Mouse (Mus musculus) MEL (cell line): ENCODE results near the gene Cntd1. TPM values are rescaled to one million over a fixed set of nuclear protein-coding genes. Genes with fewer than 3 reads are reported as not detected.
A peak's percentile ranks its signal among the peaks of the same experiment; 100 is the strongest.

Experiments
- DNase-seq: peaks from one replicate; pipeline ENCODE4 v3.0.0; 2011; ENCODE audit warnings: low read depth, low spot score
- H3K27ac ChIP-seq: 2 replicates; pipeline ENCODE4 v1.5.1; 2012; ENCODE audit warnings: low read depth, mild to moderate bottlenecking, control low read depth, low read length, moderate library complexity; ENCODE audit not compliant: control insufficient read depth
- H3K27me3 ChIP-seq, 2 experiments: fragments of 150-350 bp in 1 of 2; sonication (generic) in 1 of 2; 2 replicates each; pipeline ENCODE4 v1.6.1; 2012; ENCODE audit warnings: low read length in 2 of 2, mild to moderate bottlenecking in 2 of 2, improper control_type of control experiment in 1 of 2, moderate library complexity in 1 of 2; ENCODE audit not compliant: insufficient read depth in 2 of 2, control insufficient read depth in 1 of 2
- H3K36me3 ChIP-seq, 2 experiments: 2 replicates each; pipeline ENCODE4 v1.6.1; 2012 to 2014; ENCODE audit warnings: low read length in 2 of 2, improper control_type of control experiment in 1 of 2, inconsistent platforms in 1 of 2, mild to moderate bottlenecking in 1 of 2; ENCODE audit not compliant: insufficient read depth in 2 of 2, control insufficient read depth in 1 of 2
- H3K4me1 ChIP-seq, 2 experiments: fragments of 150-350 bp in 1 of 2; sonication (generic) in 1 of 2; 2 replicates each; pipeline ENCODE4 v1.6.1; 2012; ENCODE audit warnings: low read length in 2 of 2, improper control_type of control experiment in 1 of 2, mild to moderate bottlenecking in 1 of 2; ENCODE audit not compliant: insufficient read depth in 2 of 2, control insufficient read depth in 1 of 2
- H3K4me3 ChIP-seq, 2 experiments: fragments of 150-350 bp in 1 of 2; sonication (generic) in 1 of 2; 2 replicates each; pipeline ENCODE4 v1.5.1; 2012; ENCODE audit warnings: low read depth in 2 of 2, low read length in 2 of 2, mild to moderate bottlenecking in 2 of 2, moderate library complexity in 2 of 2, control low read depth in 1 of 2, improper control_type of control experiment in 1 of 2; ENCODE audit not compliant: control insufficient read depth in 1 of 2, insufficient read depth in 1 of 2
- H3K79me2 ChIP-seq: 2 replicates; pipeline ENCODE4 v1.6.1; 2012; ENCODE audit warnings: mild to moderate bottlenecking, low read length, moderate library complexity; ENCODE audit not compliant: control insufficient read depth, poor library complexity, insufficient read depth
- H3K9ac ChIP-seq: 2 replicates; pipeline ENCODE4 v1.6.1; 2012; ENCODE audit warnings: low read depth, mild to moderate bottlenecking, control low read depth, low read length, moderate library complexity; ENCODE audit not compliant: control insufficient read depth, poor library complexity, severe bottlenecking
- H3K9me3 ChIP-seq: fragments of 150-350 bp; sonication (generic); replicated peaks from 2 replicates; pipeline ENCODE4 v1.6.1; 2012; ENCODE audit warnings: mild to moderate bottlenecking, low read length, improper control_type of control experiment, moderate library complexity; ENCODE audit not compliant: insufficient read depth
- CTCF ChIP-seq, 3 experiments: IDR thresholded peaks in 2 of 3; conservative IDR thresholded peaks in 1 of 3; 2 replicates each; pipeline ENCODE4 v1.5.1; 2011 to 2012; ENCODE audit warnings: low read length in 3 of 3, low read depth in 2 of 3, mild to moderate bottlenecking in 2 of 3, improper control_type of control experiment in 1 of 3, inconsistent platforms in 1 of 3, mixed read lengths in 1 of 3, moderate library complexity in 1 of 3; ENCODE audit not compliant: control insufficient read depth in 1 of 3, insufficient read depth in 1 of 3, poor library complexity in 1 of 3, severe bottlenecking in 1 of 3
- E2F4 ChIP-seq: IDR thresholded peaks from 2 replicates; pipeline ENCODE4 v1.6.1; 2011; ENCODE audit warnings: low read depth, low read length, improper control_type of control experiment, borderline replicate concordance
- ELF1 ChIP-seq: IDR thresholded peaks from 2 replicates; pipeline ENCODE4 v1.6.1; 2014; ENCODE audit warnings: low read depth, mild to moderate bottlenecking, inconsistent platforms, low read length, improper control_type of control experiment, moderate library complexity
- EP300 ChIP-seq, 2 experiments: IDR thresholded peaks; 2 replicates each; pipeline ENCODE4 v1.6.1; 2011; ENCODE audit warnings: improper control_type of control experiment in 2 of 2, low read length in 2 of 2, low read depth in 1 of 2, mild to moderate bottlenecking in 1 of 2
- GABPA ChIP-seq: IDR thresholded peaks from 2 replicates; pipeline ENCODE4 v1.6.1; 2012; ENCODE audit warnings: low read depth, mild to moderate bottlenecking, inconsistent platforms, low read length, improper control_type of control experiment, moderate library complexity
- GATA1 ChIP-seq: IDR thresholded peaks from 2 replicates; pipeline ENCODE4 v1.6.1; 2011; ENCODE audit warnings: low read depth, low read length, improper control_type of control experiment
- JUND ChIP-seq: IDR thresholded peaks from 2 replicates; pipeline ENCODE4 v1.6.1; 2011; ENCODE audit warnings: low read depth, mild to moderate bottlenecking, improper control_type of control experiment, low read length
- KAT2A ChIP-seq: conservative IDR thresholded peaks from 2 replicates; pipeline ENCODE4 v1.6.1; 2012; ENCODE audit warnings: low read depth, low read length, improper control_type of control experiment, inconsistent platforms
- MAFK ChIP-seq: IDR thresholded peaks from 2 replicates; pipeline ENCODE4 v1.6.1; 2011; ENCODE audit warnings: low read depth, mild to moderate bottlenecking, low read length, improper control_type of control experiment, borderline replicate concordance
- MAX ChIP-seq: IDR thresholded peaks from 2 replicates; pipeline ENCODE4 v1.6.1; 2011; ENCODE audit warnings: low read length, improper control_type of control experiment
- MAZ ChIP-seq: IDR thresholded peaks from 2 replicates; pipeline ENCODE4 v1.6.1; 2012; ENCODE audit warnings: low read depth, mild to moderate bottlenecking, inconsistent platforms, low read length, improper control_type of control experiment
- MEF2A ChIP-seq: IDR thresholded peaks from 2 replicates; pipeline ENCODE4 v1.6.1; 2014; ENCODE audit warnings: low read depth, mild to moderate bottlenecking, inconsistent platforms, low read length, improper control_type of control experiment; ENCODE audit not compliant: poor library complexity, insufficient replicate concordance, severe bottlenecking; ENCODE audit errors: extremely low read depth
- MXI1 ChIP-seq: IDR thresholded peaks from 2 replicates; pipeline ENCODE4 v1.6.1; 2011; ENCODE audit warnings: mild to moderate bottlenecking, low read depth, low read length, improper control_type of control experiment
- MYC ChIP-seq: IDR thresholded peaks from 2 replicates; pipeline ENCODE4 v1.6.1; 2011; ENCODE audit warnings: low read depth, mild to moderate bottlenecking, low read length, improper control_type of control experiment, moderate library complexity
- NRF1 ChIP-seq: IDR thresholded peaks from 2 replicates; pipeline ENCODE4 v1.6.1; 2014; ENCODE audit warnings: low read depth, mild to moderate bottlenecking, inconsistent platforms, low read length, improper control_type of control experiment, moderate library complexity; ENCODE audit not compliant: poor library complexity, insufficient read depth, severe bottlenecking
- POLR2A ChIP-seq, 2 experiments: IDR thresholded peaks; 2 replicates each; pipeline ENCODE4 v1.6.1; 2011 to 2012; ENCODE audit warnings: low read length in 2 of 2, mild to moderate bottlenecking in 2 of 2, control low read depth in 1 of 2, improper control_type of control experiment in 1 of 2, low read depth in 1 of 2, moderate library complexity in 1 of 2; ENCODE audit not compliant: control insufficient read depth in 1 of 2, insufficient read depth in 1 of 2, poor library complexity in 1 of 2
- POLR2AphosphoS2 ChIP-seq: IDR thresholded peaks from 2 replicates; pipeline ENCODE4 v1.6.1; 2011; ENCODE audit warnings: low read length, improper control_type of control experiment
- RAD21 ChIP-seq: IDR thresholded peaks from 2 replicates; pipeline ENCODE4 v1.6.1; 2011; ENCODE audit warnings: mild to moderate bottlenecking, low read depth, low read length, improper control_type of control experiment
- SIN3A ChIP-seq: IDR thresholded peaks from 2 replicates; pipeline ENCODE4 v1.6.1; 2012; ENCODE audit warnings: low read length, improper control_type of control experiment, inconsistent platforms
- SMC3 ChIP-seq: IDR thresholded peaks from 2 replicates; pipeline ENCODE4 v1.6.1; 2011; ENCODE audit warnings: low read depth, low read length, improper control_type of control experiment
- TBP ChIP-seq: IDR thresholded peaks from 2 replicates; pipeline ENCODE4 v1.8.0; 2011; ENCODE audit warnings: low read depth, low read length, improper control_type of control experiment
- TCF12 ChIP-seq: IDR thresholded peaks from 2 replicates; pipeline ENCODE4 v1.6.1; 2014; ENCODE audit warnings: low read depth, mild to moderate bottlenecking, inconsistent platforms, low read length, improper control_type of control experiment, moderate library complexity
- UBTF ChIP-seq: IDR thresholded peaks from 2 replicates; pipeline ENCODE4 v1.6.1; 2012; ENCODE audit warnings: low read depth, mild to moderate bottlenecking, inconsistent platforms, low read length, improper control_type of control experiment, moderate library complexity, borderline replicate concordance; ENCODE audit not compliant: insufficient read depth
- USF1 ChIP-seq: IDR thresholded peaks from 2 replicates; pipeline ENCODE4 v1.6.1; 2014; ENCODE audit warnings: low read depth, mild to moderate bottlenecking, inconsistent platforms, low read length, improper control_type of control experiment, moderate library complexity
- USF2 ChIP-seq, 2 experiments: IDR thresholded peaks; 2 replicates each; pipeline ENCODE4 v1.6.1; 2011 to 2012; ENCODE audit warnings: improper control_type of control experiment in 2 of 2, low read length in 2 of 2, borderline replicate concordance in 1 of 2, inconsistent platforms in 1 of 2, low read depth in 1 of 2, mild to moderate bottlenecking in 1 of 2; ENCODE audit not compliant: insufficient read depth in 1 of 2
- ZC3H11A ChIP-seq: IDR thresholded peaks from 2 replicates; pipeline ENCODE4 v1.6.1; 2012; ENCODE audit warnings: low read depth, mild to moderate bottlenecking, inconsistent platforms, low read length, improper control_type of control experiment
- ZMIZ1 ChIP-seq: IDR thresholded peaks from 2 replicates; pipeline ENCODE4 v1.6.1; 2012; ENCODE audit warnings: low read depth, mild to moderate bottlenecking, inconsistent platforms, low read length, improper control_type of control experiment, moderate library complexity
- polyA plus RNA-seq, 2 experiments: library from polyadenylated mRNA; stranded (reverse) in 1 of 2; unstranded in 1 of 2; fragments of >175 nt in 1 of 2; fragments of >200 nt in 1 of 2; gene quantifications; 2 replicates each; pipeline versions ENCODE4 v1.2.1 to v1.2.4; 2012; ENCODE audit warnings: low replicate concordance in 2 of 2, low read depth in 1 of 2; ENCODE audit not compliant: insufficient read length in 2 of 2, insufficient read depth in 1 of 2, missing spikeins in 1 of 2
- total RNA-seq: library from RNA; depleted of rRNA; stranded (reverse); fragments of 300-350 nt; gene quantifications from 2 replicates; pipeline ENCODE4 v1.2.3, GENCODE M21; 2012

The Cntd1 gene
- total and polyA plus RNA-seq, 3 experiments: 0.84 to 2.4 TPM; not detected in 1

- peak; percentile 54 for DNase-seq
- H3K9me3 ChIP-seq: no peaks in the 10 kb centered on the region
- H3K27me3 ChIP-seq: no peaks in the 10 kb centered on the region
- H3K27ac ChIP-seq: 0 out of 2 replicates have a peak overlapping the region, but pooled peaks have one; percentile 11
- H3K4me3 ChIP-seq: peak overlapping the region; percentile 80
- H3K79me2 ChIP-seq: peaks cover 29% of the 10 kb centered on the region
- peaks cover 9 to 15% of the 10 kb centered on the region in 2 experiments for H3K36me3 ChIP-seq
- TF ChIP-seq EP300 (IDR thresholded peaks at IDR 0.05; ENCODE audit: low read depth in 1 of 2, low read length in 2 of 2) (no peak), GATA1 (no peak), NRF1 (no peak), TBP (no peak), MAX (no peak), USF1 (no peak), USF2 (IDR thresholded peaks at IDR 0.05; ENCODE audit: borderline replicate concordance in 1 of 2, insufficient read depth in 1 of 2, low read depth in 1 of 2, low read length in 2 of 2) (no peak)
- peaks cover 5 to 17% of the 10 kb centered on the region in 2 experiments for H3K4me1 ChIP-seq
- H3K9ac ChIP-seq: peak overlapping the region; percentile 84
These were observed 22.6 kb downstream of the Cntd1 start for GRCm38 (mm10) chr11:101301299-101302003.

GRCm38 (mm10) chr11:101302004-101302798, 23.4 kb downstream of the Cntd1 start, which contains the start of gene Becn1:
Gene Becn1, minus strand, starts transcription at chr11:101302286.
- Histone ChIP-seq H3K4me1 (peaks cover 5 to 17% of the 10 kb centered on the region in 2 experiments), H3K9ac (peak within 1 kb of the TSS; percentile 84), H3K79me2 (peaks cover 29% of the 10 kb centered on the region), H3K36me3 (peaks cover 5 to 15% of the 10 kb centered on the region in 2 experiments), H3K9me3 (no peaks in the 10 kb centered on the region), H3K4me3 (peak within 1 kb of the TSS; percentile 80), H3K27ac (0 out of 2 replicates have a peak within 1 kb of the TSS, but pooled peaks have one; percentile 11), H3K27me3 (no peaks in the 10 kb centered on the region)
- peak; percentile 98 for DNase-seq
- TF ChIP-seq GABPA: peak; percentile 63; the same call in 1 of the 2 replicates
- TF ChIP-seq ELF1: peak; percentile 98
- 0 out of 2 replicates have a peak, but pooled peaks have one; percentile 70 for TF ChIP-seq JUND
- TF ChIP-seq MAFK: no peak
- TF ChIP-seq NRF1: 0 out of 2 replicates have a peak, but pooled peaks have one; percentile 27
- peak; percentile 85 for TF ChIP-seq RAD21
- TF ChIP-seq POLR2A (IDR thresholded peaks at IDR 0.05; ENCODE audit: control insufficient read depth in 1 of 2, insufficient read depth in 1 of 2, low read depth in 1 of 2, low read length in 2 of 2, poor library complexity in 1 of 2): peak; percentile 91 to 97
- TF ChIP-seq SIN3A: peak; percentile 93
- TF ChIP-seq MXI1: peak; percentile 82
- peak; percentile 46; the same call in 1 of the 2 replicates for TF ChIP-seq MAX
- peak; percentile 71 for TF ChIP-seq TCF12
- no peak for TF ChIP-seq MEF2A
- TF ChIP-seq KAT2A: no peak; the same call in 1 of the 2 replicates
- TF ChIP-seq SMC3: peak; percentile 70
- peak; percentile 92 for TF ChIP-seq ZMIZ1
- peak; percentile 71; the same call in 1 of the 2 replicates for TF ChIP-seq MAZ
- TF ChIP-seq TBP: peak; percentile 76
- no peak for TF ChIP-seq MYC
- TF ChIP-seq USF1: peak; percentile 27; the same call in 1 of the 2 replicates
- TF ChIP-seq CTCF (IDR thresholded peaks at IDR 0.05 in 2 of 3, conservative IDR thresholded peaks at IDR 0.05 in 1 of 3; ENCODE audit: control insufficient read depth in 1 of 3, insufficient read depth in 1 of 3, low read depth in 2 of 3, low read length in 3 of 3, poor library complexity in 1 of 3, severe bottlenecking in 1 of 3): peak; percentile 90 to 97 (median 97)
- TF ChIP-seq POLR2AphosphoS2: peak; percentile 94
- TF ChIP-seq UBTF: no peak
- no peak for TF ChIP-seq E2F4
- peak; percentile 53 for TF ChIP-seq ZC3H11A
